Mouse (Mus musculus) macrophage (primary cell): Measurements from ENCODE around the gene Msi2. TPM values are rescaled to one million over a fixed set of nuclear protein-coding genes. Genes with fewer than 3 reads are reported as not detected.

Experiments
- H3K27ac ChIP-seq: fragments of 350-480 bp; formaldehyde crosslinking; 2 replicates; pipeline ENCODE4 v1.9.0; 2021
- H3K36me3 ChIP-seq: fragments of 350-480 bp; formaldehyde crosslinking; 2 replicates; pipeline ENCODE4 v1.9.0; 2021; ENCODE audit errors: inconsistent target
- H3K4me3 ChIP-seq: fragments of 350-480 bp; formaldehyde crosslinking; 2 replicates; pipeline ENCODE4 v1.9.0; 2021; ENCODE audit errors: inconsistent target
- H3K79me2 ChIP-seq: fragments of 350-480 bp; formaldehyde crosslinking; 2 replicates; pipeline ENCODE4 v1.9.0; 2021; ENCODE audit errors: inconsistent target
- WGBS: methylation state at CpG from one replicate; pipeline ENCODE4 v1.1.7; 2026; ENCODE audit warnings: inconsistent platforms; ENCODE audit not compliant: missing documents; 5-methylcytosine and 5-hydroxymethylcytosine counted together
- polyA plus RNA-seq: library from polyadenylated mRNA; stranded (reverse); fragments of 250-400 nt; gene quantifications from 3 replicates; pipeline ENCODE4 v1.2.4, GENCODE M21; 2018; ENCODE audit warnings: inconsistent platforms

Msi2 gene
- polyA plus RNA-seq, 1 experiment from 2014 or later = 5.2 TPM

DNA sequence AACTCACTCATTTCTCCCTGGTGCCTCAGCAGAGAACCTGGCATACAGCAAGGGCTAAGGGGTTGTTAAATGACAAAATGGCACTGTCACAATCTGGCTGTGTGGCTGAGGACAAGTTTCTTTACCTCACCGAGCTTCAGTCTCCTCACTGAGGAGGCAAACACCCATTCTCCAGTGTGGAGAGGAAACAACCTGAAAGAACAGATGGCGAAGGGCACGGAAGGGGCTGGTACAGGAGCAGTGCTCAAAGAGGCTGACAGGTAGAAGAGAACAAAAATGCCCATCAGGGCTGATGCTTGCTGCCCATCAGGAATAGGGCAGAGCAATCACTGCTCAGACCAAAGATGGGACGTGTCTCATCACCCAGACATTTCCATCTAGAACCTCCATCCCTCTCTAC is 208.8 kb downstream of the Msi2 start:
- H3K4me3 ChIP-seq = no peak overlapping the region
- H3K27ac ChIP-seq = no peak overlapping the region
- WGBS = 89% methylated on average over 4 of the region's 4 CpGs
- no peaks in the 10 kb centered on the region for H3K79me2 ChIP-seq
- no peaks in the 10 kb centered on the region for H3K36me3 ChIP-seq

DNA sequence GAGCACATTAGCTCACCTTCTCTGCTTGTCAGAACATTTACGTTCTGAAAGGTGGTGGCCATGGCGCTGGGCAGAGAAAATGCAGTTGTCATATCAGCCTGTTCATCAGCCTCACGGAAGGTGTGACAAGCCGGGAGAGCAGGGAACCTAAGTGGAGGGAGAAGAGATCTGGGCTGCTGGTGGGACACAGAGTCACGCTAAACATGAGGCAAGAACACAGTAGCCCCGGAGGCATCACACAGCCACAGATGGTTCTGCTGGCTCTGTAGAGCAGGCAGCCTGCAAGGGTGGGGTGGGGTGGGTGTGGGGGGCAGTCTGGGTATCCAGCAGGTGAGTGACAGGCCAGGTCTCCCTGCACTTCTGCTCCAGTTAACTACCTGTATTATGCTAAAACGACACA is 210.2 kb downstream of the Msi2 start:
- Histone ChIP-seq H3K4me3 (no peak overlapping the region), H3K79me2 (no peaks in the 10 kb centered on the region), H3K36me3 (no peaks in the 10 kb centered on the region), H3K27ac (no peak overlapping the region)
- WGBS = 99% methylated on average over 7 of the region's 7 CpGs

DNA sequence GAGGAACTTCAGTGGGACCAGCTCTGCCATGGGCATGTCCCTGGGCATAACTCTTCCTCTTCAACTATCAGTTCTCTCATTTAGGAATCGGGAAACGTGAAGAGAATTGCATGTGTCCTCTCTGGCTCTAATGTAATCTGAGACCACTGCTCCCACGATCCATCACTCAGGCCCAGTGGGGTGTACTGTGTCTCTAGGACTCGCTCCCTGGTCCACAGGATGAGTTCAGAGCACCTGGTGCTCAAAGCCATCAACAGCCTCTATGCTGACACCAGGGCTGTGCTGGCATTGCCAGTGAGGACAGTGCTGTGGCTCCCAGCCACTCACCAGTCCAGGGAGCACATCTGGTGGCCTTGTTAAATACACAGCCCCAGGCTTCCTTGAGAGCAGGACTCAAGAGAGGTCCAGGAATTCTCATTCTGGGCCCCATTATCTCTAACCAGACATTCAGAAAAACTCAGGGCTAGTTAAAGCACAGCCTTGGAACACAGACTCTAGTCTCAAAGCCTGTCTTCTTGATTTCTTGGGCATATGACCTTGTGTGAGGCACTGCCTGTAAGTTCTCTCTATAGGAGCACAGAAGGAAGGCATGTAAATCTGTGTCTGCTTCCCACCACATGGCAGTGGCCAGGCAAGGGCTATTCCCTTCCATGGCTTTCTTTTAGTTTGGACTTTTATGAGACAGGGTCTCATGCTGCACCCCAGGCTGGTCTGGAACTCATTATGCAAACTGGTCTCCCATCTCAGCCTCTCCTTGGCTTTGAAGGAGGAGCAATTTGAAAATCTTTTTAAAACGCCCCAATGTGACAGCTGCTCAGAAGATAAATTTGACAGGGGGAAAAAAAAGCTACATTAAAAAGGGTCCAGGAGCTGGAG is 211.5 kb downstream of the Msi2 start:
- H3K79me2 ChIP-seq = no peaks in the 10 kb centered on the region
- H3K27ac ChIP-seq = no peak overlapping the region
- H3K4me3 ChIP-seq = no peak overlapping the region
- H3K36me3 ChIP-seq = no peaks in the 10 kb centered on the region
- 91% methylated on average over 5 of the region's 5 CpGs for WGBS

DNA sequence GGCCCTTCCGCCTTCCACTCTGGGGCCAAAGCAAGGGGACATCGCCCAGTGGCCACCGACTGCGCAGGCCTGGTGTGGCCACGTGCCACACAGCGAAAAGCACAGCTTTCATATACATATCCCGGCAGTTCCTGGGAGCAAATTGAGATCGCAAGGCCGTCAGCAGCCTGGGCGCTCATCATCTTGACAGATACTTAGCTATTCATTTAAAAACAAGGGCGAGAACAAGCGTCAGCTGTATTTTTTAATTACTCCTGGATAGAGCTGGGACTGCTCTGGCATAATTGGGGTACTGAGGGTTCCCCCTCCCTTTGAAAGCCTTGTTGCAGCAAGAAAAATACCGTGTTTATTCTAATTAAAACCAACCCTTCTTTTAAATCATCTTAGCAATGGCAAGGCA is 212.2 kb downstream of the Msi2 start:
- H3K4me3 ChIP-seq = no peak overlapping the region
- no peak overlapping the region for H3K27ac ChIP-seq
- H3K36me3 ChIP-seq = no peaks in the 10 kb centered on the region
- no peaks in the 10 kb centered on the region for H3K79me2 ChIP-seq
- WGBS = 91% methylated on average over 13 of the region's 13 CpGs

DNA sequence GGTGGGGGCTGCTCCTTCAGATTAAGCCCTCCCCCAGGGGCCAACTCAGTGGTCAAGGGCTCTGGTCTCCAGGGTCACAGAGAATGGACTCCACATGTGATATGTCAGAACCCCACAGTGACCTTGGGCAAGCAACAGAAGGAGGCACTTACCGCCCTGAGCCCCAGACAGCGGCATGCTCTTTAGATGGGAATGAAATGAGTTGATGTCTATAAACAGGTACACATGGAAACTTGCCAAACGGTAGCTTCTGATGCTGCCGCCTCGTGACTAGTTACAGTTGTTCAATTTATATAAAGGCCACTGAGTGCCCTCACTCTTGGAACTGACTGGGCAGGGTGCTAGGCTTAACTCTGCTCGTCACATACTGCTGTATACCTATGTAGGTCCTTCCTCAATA is 215.7 kb downstream of the Msi2 start:
- Histone ChIP-seq H3K36me3 (no peaks in the 10 kb centered on the region), H3K79me2 (no peaks in the 10 kb centered on the region), H3K4me3 (no peak overlapping the region), H3K27ac (no peak overlapping the region)
- WGBS = 93% methylated on average over 6 of the region's 6 CpGs

DNA sequence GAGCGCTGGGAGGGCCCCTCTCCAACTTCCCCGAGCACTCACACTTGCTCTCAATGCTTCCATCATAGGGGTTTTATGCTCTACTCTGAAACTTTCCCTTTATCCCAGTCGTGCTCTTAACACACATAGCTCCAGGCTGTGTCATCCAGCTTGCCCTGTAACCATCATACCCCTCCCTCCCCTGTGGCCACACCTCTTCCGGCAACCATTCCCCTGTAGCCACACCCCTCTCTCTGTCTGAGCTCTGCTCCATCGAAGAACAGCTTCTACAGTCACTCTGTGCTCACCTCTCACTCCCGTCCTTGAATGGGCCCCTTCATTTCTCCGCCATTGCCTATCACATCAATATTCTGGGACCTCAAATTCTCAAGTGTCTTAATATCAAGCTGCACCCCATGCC is 219.8 kb downstream of the Msi2 start:
- Histone ChIP-seq H3K4me3 (no peak overlapping the region), H3K27ac (no peak overlapping the region), H3K79me2 (no peaks in the 10 kb centered on the region), H3K36me3 (no peaks in the 10 kb centered on the region)
- WGBS = 64% methylated on average over 7 of the region's 7 CpGs

DNA sequence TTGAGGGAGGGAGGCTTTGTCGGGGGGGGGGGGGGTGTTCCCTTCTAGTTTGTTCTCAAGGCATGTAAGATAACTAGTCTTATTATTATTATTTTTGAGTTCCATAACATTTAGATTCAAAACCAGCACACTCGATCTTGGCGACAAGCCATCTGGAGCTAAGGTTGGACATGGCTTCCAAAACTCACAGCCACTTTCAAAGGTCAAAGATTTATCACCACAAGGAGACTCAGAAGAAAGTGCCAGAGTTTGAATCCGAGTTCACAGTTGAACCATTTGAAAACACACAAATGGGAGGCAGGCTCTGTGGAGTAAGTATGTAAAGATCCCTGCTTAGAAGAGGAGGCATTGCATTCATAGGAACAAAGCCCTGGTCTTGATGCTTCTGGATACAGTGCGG is 221.9 kb downstream of the Msi2 start:
- no peaks in the 10 kb centered on the region for H3K36me3 ChIP-seq
- no peak overlapping the region for H3K27ac ChIP-seq
- H3K4me3 ChIP-seq = no peak overlapping the region
- WGBS = 94% methylated on average over 5 of the region's 5 CpGs
- H3K79me2 ChIP-seq = no peaks in the 10 kb centered on the region

DNA sequence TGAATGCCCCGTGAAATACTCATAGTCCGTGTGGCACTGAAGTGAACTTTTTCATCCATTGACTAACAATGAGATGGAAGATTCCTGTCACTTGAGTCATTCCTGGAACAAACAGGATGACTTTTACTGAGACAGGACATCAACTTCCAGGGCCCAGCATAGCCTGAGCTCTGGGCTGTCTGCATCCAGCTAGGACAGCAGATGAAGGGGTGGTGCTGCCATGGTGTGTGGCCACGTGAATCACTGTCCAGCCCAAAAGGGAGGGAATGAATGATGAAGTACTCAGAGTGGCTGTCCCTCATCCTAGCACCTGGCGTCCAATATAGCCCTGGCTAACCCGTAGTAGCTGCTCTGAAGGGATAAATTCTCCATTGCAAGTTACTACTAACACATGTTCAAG is 222.6 kb downstream of the Msi2 start:
- no peaks in the 10 kb centered on the region for H3K79me2 ChIP-seq
- H3K4me3 ChIP-seq = no peak overlapping the region
- H3K36me3 ChIP-seq = no peaks in the 10 kb centered on the region
- 92% methylated on average over 5 of the region's 5 CpGs for WGBS
- H3K27ac ChIP-seq = no peak overlapping the region

DNA sequence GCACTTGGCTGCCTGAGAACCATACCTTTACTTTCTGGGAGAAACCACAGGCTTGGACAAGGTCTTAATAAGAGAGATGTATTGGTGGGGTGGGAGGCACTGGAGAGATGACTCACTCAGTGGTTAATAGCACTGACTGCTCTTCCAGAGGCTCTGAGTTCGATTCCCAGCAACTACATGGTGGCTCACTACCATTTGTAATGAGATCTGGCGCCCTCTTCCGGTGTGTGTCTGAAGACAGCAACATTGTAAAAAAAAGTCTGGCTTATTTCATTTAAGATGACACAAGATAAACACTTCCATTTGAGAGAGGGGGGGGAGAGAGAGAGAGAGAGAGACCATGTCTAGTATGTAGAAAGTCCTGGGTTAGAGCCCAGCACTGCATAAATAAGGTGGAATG is 223.3 kb downstream of the Msi2 start:
- H3K4me3 ChIP-seq = no peak overlapping the region
- no peak overlapping the region for H3K27ac ChIP-seq
- 79% methylated on average over 3 of the region's 3 CpGs for WGBS
- H3K36me3 ChIP-seq = no peaks in the 10 kb centered on the region
- H3K79me2 ChIP-seq = no peaks in the 10 kb centered on the region

DNA sequence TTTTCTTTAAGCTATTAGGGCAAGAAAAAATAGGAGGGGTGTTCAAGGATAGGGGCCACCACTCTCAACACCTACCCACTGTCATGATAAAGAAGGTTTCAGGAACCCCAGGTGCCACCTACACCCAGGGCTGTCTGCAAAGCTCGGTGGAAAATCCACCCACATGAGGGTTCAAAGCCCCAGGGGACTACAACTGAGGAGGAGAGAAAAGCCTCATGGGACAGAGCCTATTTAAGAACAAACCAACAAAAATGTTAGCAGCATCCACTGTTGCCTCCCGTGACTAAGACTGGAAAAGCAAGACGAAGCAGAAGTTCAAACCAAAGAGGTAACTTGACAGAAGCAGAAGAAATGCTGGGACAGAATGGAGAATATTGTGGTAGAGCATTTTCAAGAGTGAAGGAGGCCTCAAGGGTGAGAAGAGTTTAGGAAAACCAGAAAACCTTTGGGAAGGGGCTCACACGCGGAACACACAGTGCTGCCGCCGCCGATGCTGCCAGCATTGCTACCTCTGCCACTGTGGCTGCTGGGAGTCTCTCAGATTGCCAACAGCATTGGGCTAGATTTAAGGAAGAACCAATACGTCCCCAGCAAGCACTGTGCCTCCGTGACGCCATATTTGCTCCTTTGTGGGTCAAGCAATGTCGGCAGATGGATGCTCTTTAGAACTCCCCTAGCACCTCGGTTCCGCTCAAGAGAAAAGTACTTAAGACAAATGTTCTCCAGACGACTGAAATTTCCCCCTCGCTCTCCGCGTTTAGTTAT is 224.3 kb downstream of the Msi2 start:
- WGBS = 95% methylated on average over 18 of the region's 18 CpGs
- Histone ChIP-seq H3K4me3 (no peak overlapping the region), H3K36me3 (no peaks in the 10 kb centered on the region), H3K79me2 (no peaks in the 10 kb centered on the region), H3K27ac (no peak overlapping the region)

DNA sequence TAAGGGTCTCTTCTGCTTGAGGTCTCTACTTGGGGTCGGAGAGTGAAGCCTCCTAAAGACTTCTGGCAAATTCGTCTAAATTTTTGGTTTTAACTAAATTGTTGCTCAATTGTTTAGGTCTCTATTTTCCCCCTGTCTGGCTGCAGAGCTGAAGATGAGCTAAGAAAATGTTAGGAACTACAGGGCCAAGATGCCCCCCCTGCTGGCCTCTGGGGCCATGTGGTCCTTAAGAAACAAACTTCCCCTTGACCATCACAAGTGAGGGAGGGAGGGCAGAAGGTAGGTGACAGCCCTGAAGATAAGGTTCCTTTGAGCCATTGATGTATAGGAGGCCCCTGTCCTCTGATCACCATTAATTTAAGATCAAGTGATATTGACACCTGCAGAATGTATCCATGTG is 225.7 kb downstream of the Msi2 start:
- no peaks in the 10 kb centered on the region for H3K36me3 ChIP-seq
- no peak overlapping the region for H3K4me3 ChIP-seq
- no peak overlapping the region for H3K27ac ChIP-seq
- 78% methylated on average over 2 of the region's 2 CpGs for WGBS
- no peaks in the 10 kb centered on the region for H3K79me2 ChIP-seq

DNA sequence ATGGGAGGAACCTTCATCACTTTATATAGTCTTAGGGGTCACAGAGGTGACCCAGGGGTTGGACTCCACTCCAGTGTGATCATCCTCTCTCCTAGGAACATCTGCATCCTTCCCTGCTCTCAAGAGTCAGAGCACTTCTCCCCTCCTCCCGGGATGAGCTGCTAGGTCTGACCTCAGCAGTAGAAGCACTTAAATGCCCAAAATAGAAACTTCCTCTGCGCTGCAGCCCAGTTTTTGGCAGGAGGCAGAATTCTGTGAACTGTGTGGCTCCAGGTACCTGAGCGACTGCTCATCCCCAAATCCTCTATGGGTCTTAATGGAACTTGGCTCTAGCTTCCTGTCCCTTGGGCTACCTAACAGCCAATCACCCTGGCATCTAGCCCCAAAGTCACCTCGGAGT is 228.3 kb downstream of the Msi2 start:
- Histone ChIP-seq H3K27ac (no peak overlapping the region), H3K79me2 (no peaks in the 10 kb centered on the region), H3K4me3 (no peak overlapping the region), H3K36me3 (no peaks in the 10 kb centered on the region)
- 66% methylated on average over 4 of the region's 4 CpGs for WGBS

DNA sequence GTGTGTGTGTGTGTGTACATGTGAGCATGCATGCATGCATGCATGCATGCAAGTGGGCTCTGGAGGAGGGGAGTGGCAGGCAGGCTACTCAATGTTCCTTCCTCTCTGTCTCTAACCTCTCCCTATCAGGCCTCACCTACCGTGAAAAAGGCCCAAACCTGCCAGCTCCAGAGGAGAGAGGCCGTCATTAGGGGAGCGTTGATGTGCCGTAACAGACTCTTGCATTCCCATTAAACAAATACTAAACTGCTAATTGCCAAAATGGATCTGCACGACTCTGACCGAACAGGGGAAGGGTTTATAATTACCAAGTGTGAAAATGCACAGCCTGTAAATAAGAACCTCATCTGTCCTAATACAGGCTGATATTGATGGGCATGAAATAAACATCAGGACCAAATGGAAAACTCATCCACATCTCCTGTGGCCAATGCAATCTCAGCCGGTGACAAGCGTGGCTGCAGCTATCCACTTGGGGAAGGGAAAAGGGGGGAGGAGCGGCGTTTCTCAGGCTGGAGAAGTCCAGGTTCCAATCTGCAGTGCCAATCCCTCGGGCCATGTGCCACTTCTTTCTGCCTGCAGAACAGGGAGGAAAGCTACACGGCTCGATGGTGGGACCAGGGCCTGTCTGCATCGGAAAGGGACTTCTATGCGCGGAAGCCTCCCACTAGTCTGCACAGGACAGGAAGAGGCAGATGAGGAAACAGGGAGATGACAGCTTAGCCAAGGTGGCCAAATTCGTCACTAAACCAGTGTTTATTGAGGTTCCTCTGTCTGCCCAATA is 229.2 kb downstream of the Msi2 start:
- H3K27ac ChIP-seq = no peak overlapping the region
- 87% methylated on average over 17 of the region's 17 CpGs for WGBS
- no peaks in the 10 kb centered on the region for H3K36me3 ChIP-seq
- no peaks in the 10 kb centered on the region for H3K79me2 ChIP-seq
- no peak overlapping the region for H3K4me3 ChIP-seq

DNA sequence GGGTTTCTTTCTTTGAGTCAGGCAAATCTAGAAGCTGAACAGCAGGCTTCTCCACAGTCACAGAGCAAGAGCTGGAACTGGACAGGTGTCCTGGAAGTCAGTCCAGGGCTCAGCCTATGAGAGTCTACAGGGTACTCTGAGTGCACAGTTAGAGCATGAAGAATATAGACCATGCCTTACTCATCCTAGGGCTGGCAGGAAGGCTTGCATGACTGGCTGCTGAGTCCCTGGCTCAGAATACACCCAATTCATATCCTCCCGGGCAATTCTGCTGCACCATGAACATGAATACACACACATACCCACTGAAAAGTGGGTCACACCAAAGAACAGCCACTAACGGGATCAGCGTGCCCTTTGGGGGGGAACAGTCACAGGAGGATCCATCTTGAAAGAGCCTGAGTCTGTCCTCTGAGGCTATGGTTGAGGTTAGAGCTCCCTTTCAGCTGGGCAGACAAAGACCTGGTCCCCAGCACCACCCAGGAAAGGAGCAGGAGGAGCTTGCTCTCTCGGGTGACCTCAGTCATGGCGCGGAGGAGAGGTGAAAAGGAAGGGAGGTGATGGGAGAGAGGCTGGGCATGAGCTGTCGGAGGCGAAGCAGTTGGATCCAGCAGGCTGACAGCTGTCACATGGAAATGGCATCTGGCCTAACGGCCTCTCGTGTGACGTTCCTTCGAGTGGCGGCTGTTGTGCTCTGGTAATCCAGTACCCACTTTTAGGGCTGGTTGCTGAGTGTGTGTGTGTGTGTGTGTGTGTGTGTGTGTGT is 230.0 kb downstream of the Msi2 start:
- 97% methylated on average over 12 of the region's 13 CpGs for WGBS
- Histone ChIP-seq H3K4me3 (no peak overlapping the region), H3K79me2 (no peaks in the 10 kb centered on the region), H3K36me3 (no peaks in the 10 kb centered on the region), H3K27ac (no peak overlapping the region)
